Mouse (Mus musculus) liver, adult 2 months (tissue): Measurements from ENCODE around the gene Npw.
A peak's percentile ranks its signal among the peaks of the same experiment; 100 is the strongest.

Experiments
- CTCF ChIP-seq: fragments of 200-500 bp; IDR thresholded peaks from 2 replicates; pipeline ENCODE4 v1.5.1; 2011; ENCODE audit warnings: low read depth, low read length, control low read depth
- POLR2A ChIP-seq: fragments of 200-500 bp; IDR thresholded peaks from 2 replicates; pipeline ENCODE4 v1.6.1; 2011; ENCODE audit warnings: low read length, control low read depth; ENCODE audit not compliant: insufficient read depth; ENCODE audit errors: extremely low read depth

GRCm38 (mm10) chr17:24650070-24650616 lies 8.1 kb downstream of the Npw start, which contains the start of gene Slc9a3r2:
- TF ChIP-seq POLR2A (peak; percentile 82), CTCF (no peak)
